Mouse (Mus musculus) cerebellum, adult 2 months (tissue): ENCODE data around the gene Oscp1. TPM values are rescaled to one million over a fixed set of nuclear protein-coding genes. Genes with fewer than 3 reads are reported as not detected.
A peak's percentile ranks its signal among the peaks of the same experiment; 100 is the strongest.

Experiments
- DNase-seq, 2 experiments: peaks; one replicate each; pipeline ENCODE4 v3.0.0; 2021
- H3K27ac ChIP-seq: fragments of 200-500 bp; 2 replicates; pipeline ENCODE4 v1.5.1; 2012; ENCODE audit warnings: low read length, control low read depth, inconsistent platforms; ENCODE audit not compliant: insufficient read depth
- H3K27me3 ChIP-seq: fragments of 200-500 bp; 2 replicates; pipeline ENCODE4 v1.6.1; 2012; ENCODE audit warnings: inconsistent platforms, mild to moderate bottlenecking, low read length, moderate library complexity; ENCODE audit not compliant: control insufficient read depth, insufficient read depth
- H3K4me1 ChIP-seq: fragments of 200-500 bp; 2 replicates; pipeline ENCODE4 v1.6.1; 2011; ENCODE audit warnings: low read length; ENCODE audit not compliant: control insufficient read depth, insufficient read depth
- H3K4me3 ChIP-seq: fragments of 200-500 bp; replicated peaks from 2 replicates; pipeline ENCODE3; 2011; ENCODE audit warnings: mild to moderate bottlenecking, low read depth, low read length, control low read depth; ENCODE audit not compliant: insufficient read depth
- CTCF ChIP-seq: fragments of 200-500 bp; IDR thresholded peaks from 2 replicates; pipeline ENCODE4 v1.5.1; 2011; ENCODE audit warnings: low read depth, mild to moderate bottlenecking, control low read depth, low read length, moderate library complexity, borderline replicate concordance; ENCODE audit not compliant: insufficient read depth
- POLR2A ChIP-seq: fragments of 200-500 bp; IDR thresholded peaks from 2 replicates; pipeline ENCODE4 v1.6.1; 2011; ENCODE audit warnings: low read length, control low read depth, borderline replicate concordance; ENCODE audit not compliant: insufficient read depth
- WGBS: fragments of 180-500 bp; shearing (Covaris S2); methylation state at CpG from one replicate; pipeline ENCODE4 v1.1.7; 2018; 5-methylcytosine and 5-hydroxymethylcytosine counted together
- polyA plus RNA-seq: library from polyadenylated mRNA; depleted of rRNA; stranded (reverse); fragments of >200 nt; gene quantifications from 2 replicates; pipeline ENCODE4 v1.2.3, GENCODE M21; 2012

Oscp1 gene
- polyA plus RNA-seq, 1 experiment = 12.8 TPM

GRCm38 (mm10) chr4:126115871-126116521 lies 57.6 kb downstream of the Oscp1 start:
- no peaks in the 10 kb centered on the region for H3K27me3 ChIP-seq
- peaks cover 78% of the 10 kb centered on the region for H3K4me1 ChIP-seq
- H3K27ac ChIP-seq = peak overlapping the region; percentile 12; the same call in 1 of the 2 replicates
- H3K4me3 ChIP-seq = no peak overlapping the region
- 38% methylated on average over 6 of the region's 6 CpGs for WGBS
- no peak for DNase-seq
- no peak for TF ChIP-seq POLR2A
- no peak for TF ChIP-seq CTCF

- 38% methylated on average over 8 of the region's 8 CpGs for WGBS
- Histone ChIP-seq H3K4me3 (no peak overlapping the region), H3K27ac (peak overlapping the region; percentile 94), H3K27me3 (no peaks in the 10 kb centered on the region), H3K4me1 (peaks cover 75% of the 10 kb centered on the region)
- peak; percentile 35 to 44 for DNase-seq
- TF ChIP-seq CTCF (no peak), POLR2A (no peak)
These were observed 58.8 kb downstream of the Oscp1 start for GRCm38 (mm10) chr4:126117116-126117515.

GRCm38 (mm10) chr4:126118651-126119050 lies 60.3 kb downstream of the Oscp1 start:
- peak overlapping the region; percentile 94 for H3K27ac ChIP-seq
- H3K4me1 ChIP-seq = peaks cover 69% of the 10 kb centered on the region
- no peaks in the 10 kb centered on the region for H3K27me3 ChIP-seq
- DNase-seq = peak; percentile 79 to 82
- TF ChIP-seq POLR2A = no peak
- no peak for TF ChIP-seq CTCF
- H3K4me3 ChIP-seq = no peak overlapping the region
- 10% methylated on average over 4 of the region's 4 CpGs for WGBS

GRCm38 (mm10) chr4:126119051-126119450 lies 60.7 kb downstream of the Oscp1 start:
- Histone ChIP-seq H3K27me3 (no peaks in the 10 kb centered on the region), H3K4me3 (no peak overlapping the region), H3K4me1 (peaks cover 67% of the 10 kb centered on the region), H3K27ac (peak overlapping the region; percentile 94)
- TF ChIP-seq POLR2A (no peak), CTCF (no peak)
- WGBS = 21% methylated on average over 1 of the region's 1 CpGs
- peak; percentile 63 to 74 for DNase-seq

GRCm38 (mm10) chr4:126120052-126120451 lies 61.7 kb downstream of the Oscp1 start:
- no peaks in the 10 kb centered on the region for H3K27me3 ChIP-seq
- 8% methylated on average over 5 of the region's 5 CpGs for WGBS
- H3K4me1 ChIP-seq = peaks cover 67% of the 10 kb centered on the region
- no peak for TF ChIP-seq CTCF
- TF ChIP-seq POLR2A = no peak
- H3K27ac ChIP-seq = peak overlapping the region; percentile 92
- DNase-seq = peak; percentile 82 to 94
- H3K4me3 ChIP-seq = no peak overlapping the region

- 12% methylated on average over 2 of the region's 2 CpGs for WGBS
- peak; percentile 57 to 69 for DNase-seq
- H3K27me3 ChIP-seq = no peaks in the 10 kb centered on the region
These were observed 62.1 kb downstream of the Oscp1 start for GRCm38 (mm10) chr4:126120506-126120905.

GRCm38 (mm10) chr4:126123309-126124040 lies 65.1 kb downstream of the Oscp1 start:
- 15% methylated on average over 10 of the region's 10 CpGs for WGBS
- Histone ChIP-seq H3K27ac (peak overlapping the region; percentile 58), H3K4me1 (peaks cover 34% of the 10 kb centered on the region), H3K4me3 (no peak overlapping the region), H3K27me3 (no peaks in the 10 kb centered on the region)
- peak; percentile 50 to 58 for DNase-seq
- no peak for TF ChIP-seq CTCF
- no peak for TF ChIP-seq POLR2A

More at GRCm38 (mm10) chr4:126120506-126120905, 62.1 kb downstream of the Oscp1 start:
- Histone ChIP-seq H3K4me1 (peaks cover 62% of the 10 kb centered on the region), H3K27ac (peak overlapping the region; percentile 92), H3K4me3 (no peak overlapping the region)
- TF ChIP-seq CTCF (no peak), POLR2A (no peak)
